Mouse (Mus musculus): ENCODE results near the gene Pde6b. TPM values are rescaled to one million over a fixed set of nuclear protein-coding genes. Genes with fewer than 3 reads are reported as not detected.

The Pde6b gene
- polyA plus RNA-seq, 1 experiment from 2014 or later = 0.40 TPM

DNA sequence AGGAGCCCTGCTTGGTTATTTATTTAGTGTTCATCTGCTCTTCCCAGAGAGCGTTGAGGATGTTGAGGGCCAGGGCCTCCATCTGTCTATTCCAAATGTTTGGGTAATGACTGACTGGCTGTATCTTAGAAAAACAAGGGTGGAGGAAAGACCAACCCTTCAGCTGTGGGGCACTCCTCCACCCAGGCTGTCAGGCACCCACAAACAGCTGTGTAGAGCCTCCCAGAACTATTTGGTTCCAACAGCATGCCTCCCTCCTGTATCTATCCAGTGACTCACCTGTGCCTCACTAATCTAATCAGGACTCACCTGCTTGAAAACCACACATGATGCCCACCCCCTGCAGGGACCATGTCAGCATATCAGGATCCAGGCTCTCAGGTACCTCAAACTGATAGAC is 64.2 kb downstream of the Pde6b start:
- Histone ChIP-seq H3K4me3 (no peak overlapping the region), H3K9me3 (no peaks in the 10 kb centered on the region), H3K36me3 (no peaks in the 10 kb centered on the region), H3K4me1 (peaks cover 16% of the 10 kb centered on the region), H3K27ac (no peak overlapping the region), H3K27me3 (ENCODE audit: insufficient read depth, poor library complexity, severe bottlenecking) (peaks cover 8% of the 10 kb centered on the region)
- no peak for DNase-seq (ENCODE audit: low spot score)
- WGBS = 79% methylated on average over 1 of the region's 1 CpGs

DNA sequence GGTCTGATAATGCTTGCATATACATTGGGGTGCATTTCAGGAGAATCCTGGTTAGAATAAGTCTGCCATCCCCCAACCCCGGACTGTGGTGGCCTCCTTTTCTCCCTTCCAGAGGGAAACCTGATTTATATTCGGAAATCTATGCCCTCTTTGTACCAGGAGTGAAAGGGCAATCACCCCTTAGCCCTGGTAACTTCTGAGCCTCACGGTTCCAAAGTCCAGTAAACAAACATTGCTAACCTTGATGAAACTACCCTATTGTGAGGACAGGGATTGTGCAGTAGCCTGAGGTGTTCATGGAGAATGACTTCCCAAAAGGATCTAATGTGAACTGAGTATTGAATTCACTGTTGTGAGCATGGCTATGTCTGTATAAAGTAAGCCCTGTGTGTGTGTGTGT is 65.9 kb downstream of the Pde6b start:
- peaks cover 8% of the 10 kb centered on the region for H3K4me1 ChIP-seq
- no peaks in the 10 kb centered on the region for H3K9me3 ChIP-seq
- DNase-seq (ENCODE audit: low spot score) = no peak
- peaks cover 10% of the 10 kb centered on the region; the same call in 1 of the 2 replicates for H3K27me3 ChIP-seq (ENCODE audit: insufficient read depth, poor library complexity, severe bottlenecking)
- no peak overlapping the region for H3K4me3 ChIP-seq
- no peak overlapping the region for H3K27ac ChIP-seq
- no peaks in the 10 kb centered on the region for H3K36me3 ChIP-seq
- 58% methylated on average over 3 of the region's 3 CpGs for WGBS

DNA sequence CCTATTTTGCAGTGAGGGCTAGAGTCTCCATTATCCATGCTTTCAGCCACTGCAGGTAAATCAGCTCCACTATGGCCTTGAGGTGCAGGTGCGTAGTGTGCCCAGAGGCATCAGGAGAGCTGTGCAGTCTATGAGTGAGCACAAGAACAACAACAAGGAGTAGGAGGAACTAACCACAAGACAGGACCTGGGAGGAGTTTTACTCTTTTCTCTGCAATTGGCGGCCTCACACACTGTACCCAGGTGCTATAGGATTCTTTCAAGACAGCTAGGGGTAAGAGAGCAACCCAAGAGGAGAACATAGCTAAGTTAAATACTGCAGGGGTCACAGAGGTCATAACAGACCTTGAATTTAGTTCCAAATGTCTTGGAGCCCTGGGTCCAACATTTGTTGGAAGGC is 70.5 kb downstream of the Pde6b start:
- no peak overlapping the region for H3K4me3 ChIP-seq
- H3K27ac ChIP-seq = no peak overlapping the region
- 78% methylated on average over 2 of the region's 2 CpGs for WGBS
- H3K4me1 ChIP-seq = peaks cover 19% of the 10 kb centered on the region
- H3K36me3 ChIP-seq = no peaks in the 10 kb centered on the region
- DNase-seq (ENCODE audit: low spot score) = peak; percentile 36
- H3K9me3 ChIP-seq = no peaks in the 10 kb centered on the region
- H3K27me3 ChIP-seq (ENCODE audit: insufficient read depth, poor library complexity, severe bottlenecking) = peaks cover 19% of the 10 kb centered on the region; the same call in 1 of the 2 replicates

DNA sequence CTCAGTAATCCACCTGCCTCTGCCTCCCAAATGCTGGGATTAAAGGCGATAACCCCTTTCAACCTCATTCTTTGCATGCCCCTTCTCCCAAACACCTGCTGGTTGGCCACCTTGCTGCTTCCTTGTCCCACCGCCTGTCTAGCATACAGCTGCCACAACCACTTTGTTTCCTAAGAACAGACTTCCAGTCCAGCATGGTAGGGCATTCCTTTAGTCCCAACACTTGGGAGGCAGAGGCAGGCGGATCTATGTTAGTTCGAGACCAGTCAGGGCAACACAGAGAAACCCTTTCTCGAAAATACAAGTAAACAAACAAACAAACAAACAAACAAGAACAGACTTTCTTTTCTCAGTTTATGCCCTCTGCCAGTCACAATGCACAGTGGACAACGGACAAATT is 72.3 kb downstream of the Pde6b start:
- WGBS = 37% methylated on average over 6 of the region's 6 CpGs
- Histone ChIP-seq H3K4me3 (peak overlapping the region; percentile 84), H3K4me1 (peaks cover 27% of the 10 kb centered on the region), H3K36me3 (no peaks in the 10 kb centered on the region), H3K27me3 (ENCODE audit: insufficient read depth, poor library complexity, severe bottlenecking) (peaks cover 19% of the 10 kb centered on the region; the same call in 1 of the 2 replicates), H3K9me3 (no peaks in the 10 kb centered on the region), H3K27ac (peak overlapping the region; percentile 97)
- peak; percentile 60 for DNase-seq (ENCODE audit: low spot score)

DNA sequence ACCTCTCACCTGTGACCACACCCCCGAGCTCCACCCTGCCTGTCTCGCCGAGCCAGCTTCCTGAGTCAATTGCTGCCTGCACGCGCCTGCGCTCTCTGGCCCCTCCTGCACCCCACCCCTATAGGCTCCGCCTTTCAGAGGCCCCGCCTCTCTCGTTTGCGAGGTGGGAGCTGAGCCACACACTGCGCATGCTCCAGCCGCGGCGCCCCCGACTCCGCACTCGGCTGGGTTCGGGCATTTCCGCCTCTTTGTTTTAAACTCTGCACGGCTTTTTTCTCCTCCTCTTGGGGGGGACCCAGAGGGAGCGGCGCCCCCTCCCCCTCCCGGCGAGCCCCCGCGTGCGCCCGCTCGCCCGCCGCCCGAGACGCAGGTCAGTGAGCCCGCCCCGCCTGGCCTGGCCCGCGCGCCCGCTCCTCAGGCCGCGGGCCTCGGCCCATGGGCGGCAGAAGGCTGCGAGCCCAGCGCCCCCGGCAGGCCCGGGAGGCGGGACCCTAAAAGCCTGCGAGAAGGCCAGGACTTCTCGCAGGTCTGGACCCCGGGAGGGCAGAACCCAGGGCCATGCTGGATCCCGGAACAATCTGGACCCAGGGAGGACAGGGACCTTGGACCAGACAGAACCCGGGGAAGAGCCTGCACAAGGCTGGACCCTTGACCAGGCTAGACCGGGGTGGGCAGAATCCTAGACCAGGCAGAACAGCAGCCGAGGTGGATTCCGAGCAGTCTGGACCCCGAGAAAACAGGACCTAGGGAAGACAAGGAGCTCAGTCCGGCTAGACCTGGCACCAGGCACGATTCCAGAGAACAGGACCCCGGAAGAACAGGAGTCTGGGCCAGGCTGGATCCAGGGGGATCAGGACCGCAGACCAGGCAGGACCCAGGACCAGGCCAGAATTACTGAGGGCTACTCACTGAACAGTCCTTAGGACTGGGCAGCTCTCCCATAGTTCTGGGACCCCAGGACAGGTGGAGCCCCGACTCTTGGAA is 73.2 kb downstream of the Pde6b start, which contains the start of gene Pcgf3:
Pcgf3 (plus strand) TSS at position 151 of the 984 bp plus-strand sequence.
- H3K27me3 ChIP-seq (ENCODE audit: insufficient read depth, poor library complexity, severe bottlenecking) = peaks cover 19% of the 10 kb centered on the region; the same call in 1 of the 2 replicates
- H3K9me3 ChIP-seq = no peaks in the 10 kb centered on the region
- peak within 1 kb of the TSS; percentile 97 for H3K27ac ChIP-seq
- WGBS = under 1% methylated on average over 62 of the region's 62 CpGs
- H3K36me3 ChIP-seq = no peaks in the 10 kb centered on the region
- H3K4me1 ChIP-seq = peaks cover 35% of the 10 kb centered on the region
- peak within 1 kb of the TSS; percentile 84 for H3K4me3 ChIP-seq
- peak; percentile 99 for DNase-seq (ENCODE audit: low spot score)

DNA sequence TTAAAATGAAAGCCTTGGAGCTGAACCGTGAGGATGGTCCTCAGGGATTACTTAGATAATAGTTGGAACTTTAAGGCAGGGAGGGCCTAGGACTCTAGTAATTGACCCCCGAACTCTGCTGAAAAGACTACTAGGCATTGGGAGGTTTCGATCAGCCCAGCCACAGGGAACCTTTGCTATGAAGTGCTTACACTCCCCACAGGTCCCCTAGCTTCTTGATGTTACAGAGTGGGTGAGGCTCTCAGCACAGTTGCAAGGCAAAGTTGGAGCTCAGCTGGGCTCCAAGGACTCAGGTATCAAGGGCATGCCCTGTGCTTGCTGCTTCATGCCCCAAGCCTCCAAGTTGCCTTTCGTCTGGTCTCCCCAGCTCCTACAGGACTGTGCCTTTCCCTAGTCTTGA is 74.3 kb downstream of the Pde6b start:
- H3K4me3 ChIP-seq = peak overlapping the region; percentile 84
- H3K9me3 ChIP-seq = no peaks in the 10 kb centered on the region
- H3K4me1 ChIP-seq = peaks cover 42% of the 10 kb centered on the region
- H3K27ac ChIP-seq = peak overlapping the region; percentile 97
- peaks cover 19% of the 10 kb centered on the region; the same call in 1 of the 2 replicates for H3K27me3 ChIP-seq (ENCODE audit: insufficient read depth, poor library complexity, severe bottlenecking)
- peak; percentile 71 for DNase-seq (ENCODE audit: low spot score)
- WGBS = 50% methylated on average over 4 of the region's 4 CpGs
- no peaks in the 10 kb centered on the region for H3K36me3 ChIP-seq

DNA sequence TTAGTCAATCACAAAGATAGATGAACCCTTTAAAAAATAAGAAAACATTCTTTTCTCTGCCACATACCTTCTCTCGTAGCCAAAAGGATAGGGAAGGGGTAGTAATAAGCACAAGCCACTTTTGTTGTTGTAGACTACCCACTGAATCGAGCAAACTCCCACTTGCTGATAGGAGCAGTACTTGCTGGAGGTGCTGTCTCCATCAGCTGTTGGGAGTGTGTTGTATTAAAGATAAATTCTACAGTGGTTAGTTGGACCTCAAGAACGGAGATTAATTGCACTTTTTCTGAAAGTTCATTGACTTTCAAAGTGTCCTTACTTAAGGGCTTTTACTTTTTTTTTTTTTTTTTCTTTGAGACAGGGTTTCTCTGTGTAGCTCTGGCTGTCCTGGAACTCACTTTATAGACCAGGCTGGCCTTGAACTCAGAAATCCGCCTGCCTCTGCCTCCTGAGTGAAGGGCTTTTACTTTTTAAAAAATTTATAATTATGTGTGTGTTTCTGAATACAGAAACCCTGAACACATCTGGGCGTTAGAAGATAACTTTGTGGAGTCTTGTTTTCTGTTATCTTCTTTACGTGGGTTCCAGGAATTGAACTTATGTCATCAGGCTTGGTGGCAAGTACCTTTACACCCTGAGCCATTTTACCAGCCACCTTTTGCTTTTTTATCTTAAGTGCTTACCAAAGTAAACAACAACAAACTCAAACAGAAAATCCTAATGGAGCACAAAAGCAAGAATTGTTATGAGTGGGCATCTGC is 77.1 kb downstream of the Pde6b start:
- Histone ChIP-seq H3K4me1 (peaks cover 42% of the 10 kb centered on the region), H3K9me3 (no peaks in the 10 kb centered on the region), H3K36me3 (peaks cover 5% of the 10 kb centered on the region; the same call in 1 of the 2 replicates), H3K27me3 (ENCODE audit: insufficient read depth, poor library complexity, severe bottlenecking) (no peaks in the 10 kb centered on the region), H3K4me3 (no peak overlapping the region), H3K27ac (no peak overlapping the region)
- WGBS = 67% methylated on average over 6 of the region's 6 CpGs
- no peak for DNase-seq (ENCODE audit: low spot score)

DNA sequence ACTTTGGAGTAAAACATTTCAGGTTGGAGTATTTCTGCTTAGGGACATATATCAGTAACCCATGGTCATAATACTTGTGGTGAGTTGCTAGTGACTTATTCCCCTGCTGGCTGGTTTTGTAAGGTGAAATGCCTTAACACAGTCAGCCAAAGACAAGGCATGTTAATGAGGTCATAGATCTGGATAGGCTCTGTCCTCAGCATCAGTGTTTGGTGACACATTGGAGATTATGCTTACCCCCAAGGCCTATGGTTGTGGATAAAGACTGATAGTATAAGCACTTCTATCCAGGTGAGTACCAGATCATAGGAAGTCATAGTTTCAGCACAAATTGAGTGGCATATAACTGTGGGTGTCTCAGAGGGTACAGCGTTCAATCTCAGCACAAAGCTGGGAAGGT is 78.5 kb downstream of the Pde6b start:
- Histone ChIP-seq H3K36me3 (peaks cover 10% of the 10 kb centered on the region; the same call in 1 of the 2 replicates), H3K27ac (no peak overlapping the region), H3K4me1 (peaks cover 42% of the 10 kb centered on the region), H3K4me3 (no peak overlapping the region), H3K9me3 (no peaks in the 10 kb centered on the region), H3K27me3 (ENCODE audit: insufficient read depth, poor library complexity, severe bottlenecking) (no peaks in the 10 kb centered on the region)
- DNase-seq (ENCODE audit: low spot score) = no peak
- WGBS = 92% methylated on average over 1 of the region's 1 CpGs

DNA sequence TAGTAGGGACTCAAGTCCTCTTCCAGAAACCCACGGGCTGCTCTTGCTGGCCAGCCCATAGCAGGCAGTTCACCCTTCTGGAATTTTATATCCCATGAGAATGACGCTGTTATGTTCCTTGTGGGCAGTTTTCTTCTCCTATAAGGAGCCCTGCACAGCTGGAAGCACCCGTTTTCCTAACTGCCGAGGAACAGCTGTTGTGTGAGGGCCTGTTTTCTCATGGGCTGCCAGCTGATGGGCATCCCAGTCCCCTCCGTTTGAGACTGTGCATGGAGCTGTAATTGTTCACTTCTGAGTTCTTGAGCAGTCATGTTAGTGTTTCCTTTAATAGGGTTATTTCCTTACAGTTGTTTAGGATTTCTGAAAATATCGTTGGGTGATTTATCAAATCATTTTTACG is 81.4 kb downstream of the Pde6b start:
- WGBS = 85% methylated on average over 7 of the region's 7 CpGs
- no peak overlapping the region for H3K27ac ChIP-seq
- no peak for DNase-seq (ENCODE audit: low spot score)
- H3K4me3 ChIP-seq = no peak overlapping the region
- H3K27me3 ChIP-seq (ENCODE audit: insufficient read depth, poor library complexity, severe bottlenecking) = no peaks in the 10 kb centered on the region
- no peaks in the 10 kb centered on the region for H3K9me3 ChIP-seq
- peaks cover 14% of the 10 kb centered on the region for H3K4me1 ChIP-seq
- peaks cover 39% of the 10 kb centered on the region for H3K36me3 ChIP-seq

DNA sequence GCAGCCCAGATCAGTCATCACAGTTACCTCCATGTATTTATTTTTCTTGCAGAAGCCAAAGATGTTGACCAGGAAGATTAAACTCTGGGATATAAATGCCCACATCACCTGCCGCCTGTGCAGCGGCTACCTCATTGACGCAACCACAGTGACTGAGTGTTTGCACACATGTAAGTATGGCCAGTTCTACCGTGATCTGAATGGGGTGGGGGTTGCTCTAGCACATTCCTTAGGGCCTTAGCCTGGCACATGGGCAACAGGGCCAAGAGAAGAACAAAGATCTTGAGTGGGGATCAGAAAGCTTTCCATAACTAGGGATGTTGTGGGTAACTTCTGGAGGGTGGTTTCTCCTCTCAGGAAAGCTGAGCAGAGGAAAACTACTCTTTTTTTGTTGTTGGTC is 85.5 kb downstream of the Pde6b start:
- H3K4me3 ChIP-seq = no peak overlapping the region
- no peaks in the 10 kb centered on the region for H3K4me1 ChIP-seq
- H3K27ac ChIP-seq = no peak overlapping the region
- 94% methylated on average over 4 of the region's 4 CpGs for WGBS
- no peaks in the 10 kb centered on the region for H3K27me3 ChIP-seq (ENCODE audit: insufficient read depth, poor library complexity, severe bottlenecking)
- DNase-seq (ENCODE audit: low spot score) = no peak
- no peaks in the 10 kb centered on the region for H3K9me3 ChIP-seq
- peaks cover 75% of the 10 kb centered on the region for H3K36me3 ChIP-seq

DNA sequence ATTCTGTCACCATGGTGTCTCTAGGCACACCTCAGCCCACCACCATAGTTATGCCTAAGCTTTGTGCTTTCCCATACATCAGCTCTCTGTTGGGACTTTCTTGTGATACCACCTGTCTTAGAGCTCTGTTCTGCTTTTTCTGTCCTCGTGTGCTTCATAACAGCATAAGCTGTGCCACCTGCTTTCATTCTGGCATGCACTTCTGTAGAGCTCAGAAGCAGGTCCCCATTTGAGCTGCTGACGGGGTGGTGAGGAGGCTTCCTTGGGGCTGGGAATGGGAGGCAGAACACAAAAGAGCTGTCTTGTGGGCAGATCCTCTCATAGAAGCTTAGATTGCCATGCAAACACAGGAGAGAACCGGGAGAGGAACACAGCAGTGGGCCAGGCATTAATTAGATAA is 87.8 kb downstream of the Pde6b start:
- 89% methylated on average over 3 of the region's 3 CpGs for WGBS
- Histone ChIP-seq H3K27ac (no peak overlapping the region), H3K36me3 (peaks cover 81% of the 10 kb centered on the region), H3K4me1 (no peaks in the 10 kb centered on the region), H3K4me3 (no peak overlapping the region), H3K27me3 (ENCODE audit: insufficient read depth, poor library complexity, severe bottlenecking) (no peaks in the 10 kb centered on the region), H3K9me3 (no peaks in the 10 kb centered on the region)
- peak; percentile 10 for DNase-seq (ENCODE audit: low spot score)
